Mouse (Mus musculus): ENCODE results near the gene Man2a2. TPM values are rescaled to one million over a fixed set of nuclear protein-coding genes. Genes with fewer than 3 reads are reported as not detected.
"Not testable (repeated sequence)": the region's sequence is repeated elsewhere in the genome, so short reads cannot be mapped to it uniquely, and the experiment has no call there.

Gene Man2a2
- polyA plus RNA-seq, 1 experiment from 2014 or later, result 25.2 TPM

GRCm38 (mm10) chr7:80330278-80330677 is 40.9 kb downstream of the Man2a2 start:
- ATAC-seq (ENCODE audit: insufficient number of reproducible peaks, low FRiP score, low TSS enrichment, low read depth), result no peak
- WGBS, result 89% methylated on average over 8 of the region's 8 CpGs
- Histone ChIP-seq H3K27ac (replicated peaks) (no peak overlapping the region), H3K9me3 (replicated peaks) (no peaks in the 10 kb centered on the region), H3K27me3 (no peaks in the 10 kb centered on the region), H3K36me3 (peaks cover 100% of the 10 kb centered on the region), H3K9ac (no peak overlapping the region), H3K4me1 (peaks cover 3% of the 10 kb centered on the region; the same call in 1 of the 2 replicates), H3K4me3 (replicated peaks) (no peak overlapping the region), H3K4me2 (replicated peaks) (no peak overlapping the region)

GRCm38 (mm10) chr7:80326076-80326475 is 45.1 kb downstream of the Man2a2 start:
- no peaks in the 10 kb centered on the region for H3K9me3 ChIP-seq (replicated peaks)
- H3K27ac ChIP-seq (replicated peaks), result no peak overlapping the region
- peaks cover 24% of the 10 kb centered on the region for H3K4me1 ChIP-seq
- WGBS, result 95% methylated on average over 19 of the region's 19 CpGs
- no peak overlapping the region for H3K4me2 ChIP-seq (replicated peaks)
- H3K36me3 ChIP-seq, result peaks cover 62% of the 10 kb centered on the region
- ATAC-seq (ENCODE audit: insufficient number of reproducible peaks, low FRiP score, low TSS enrichment, low read depth), result no peak
- no peaks in the 10 kb centered on the region for H3K27me3 ChIP-seq
- no peak overlapping the region for H3K4me3 ChIP-seq (replicated peaks)
- H3K9ac ChIP-seq, result no peak overlapping the region

DNA sequence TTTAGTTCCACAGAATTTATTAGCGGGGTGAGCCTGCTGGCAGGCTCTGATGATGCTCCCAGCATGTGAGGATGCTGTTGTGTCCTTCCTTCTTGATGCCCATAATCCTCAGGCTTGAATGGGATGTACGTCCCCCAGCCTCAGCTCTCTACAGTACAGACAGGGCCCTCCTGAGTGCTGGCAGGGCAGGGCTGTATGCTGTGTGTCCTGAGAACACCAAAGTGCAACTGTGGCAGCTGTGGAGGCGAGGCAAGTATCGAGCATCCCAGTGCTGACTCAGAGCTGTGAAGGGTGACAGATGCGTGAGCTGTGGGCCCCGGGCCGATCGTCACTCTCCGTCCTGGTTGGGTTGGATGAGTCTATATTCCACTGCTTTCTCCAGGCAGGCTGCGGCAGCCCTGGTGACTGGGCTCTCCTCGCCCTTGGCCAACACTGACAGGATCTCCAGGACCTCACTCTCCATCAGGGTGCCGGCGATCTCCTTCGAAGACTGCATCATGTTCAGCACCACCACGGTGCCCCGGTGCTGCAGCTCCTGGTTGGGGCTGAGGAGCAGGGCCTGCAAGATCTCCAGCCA is 45.8 kb downstream of the Man2a2 start:
- Histone ChIP-seq H3K4me2 (replicated peaks) (no peak overlapping the region), H3K4me1 (peaks cover 24% of the 10 kb centered on the region), H3K27ac (replicated peaks) (peak overlapping the region; percentile 24), H3K4me3 (replicated peaks) (no peak overlapping the region), H3K36me3 (peaks cover 56% of the 10 kb centered on the region), H3K27me3 (no peaks in the 10 kb centered on the region), H3K9ac (no peak overlapping the region), H3K9me3 (replicated peaks) (no peaks in the 10 kb centered on the region)
- 91% methylated on average over 16 of the region's 16 CpGs for WGBS
- no peak for ATAC-seq (ENCODE audit: insufficient number of reproducible peaks, low FRiP score, low TSS enrichment, low read depth)

DNA sequence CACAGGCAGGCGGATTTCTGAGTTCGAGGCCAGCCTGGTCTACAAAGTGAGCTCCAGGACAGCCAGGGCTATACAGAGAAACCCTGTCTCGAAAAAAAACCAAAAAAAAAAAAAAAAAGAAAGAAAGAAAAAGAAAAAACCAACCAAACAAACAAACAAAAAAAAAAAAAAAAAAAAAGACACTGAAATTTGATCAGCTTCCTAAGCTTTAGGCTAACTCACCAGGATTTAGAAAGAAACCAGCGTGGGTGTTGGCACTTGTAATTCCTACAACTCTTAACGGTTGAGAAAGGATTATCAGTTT is 46.4 kb downstream of the Man2a2 start:
- Histone ChIP-seq H3K27ac (replicated peaks) (peak overlapping the region; percentile 93), H3K4me1 (peaks cover 24% of the 10 kb centered on the region), H3K4me2 (replicated peaks) (peak overlapping the region; percentile 75), H3K36me3 (peaks cover 56% of the 10 kb centered on the region), H3K4me3 (replicated peaks) (peak overlapping the region; percentile 76; the same call in 1 of the 2 replicates)
- not testable (repeated sequence) for H3K27me3 ChIP-seq; ATAC-seq (ENCODE audit: insufficient number of reproducible peaks, low FRiP score, low TSS enrichment, low read depth); H3K9me3 ChIP-seq (replicated peaks); H3K9ac ChIP-seq
- WGBS, result 28% methylated on average over 5 of the region's 5 CpGs

DNA sequence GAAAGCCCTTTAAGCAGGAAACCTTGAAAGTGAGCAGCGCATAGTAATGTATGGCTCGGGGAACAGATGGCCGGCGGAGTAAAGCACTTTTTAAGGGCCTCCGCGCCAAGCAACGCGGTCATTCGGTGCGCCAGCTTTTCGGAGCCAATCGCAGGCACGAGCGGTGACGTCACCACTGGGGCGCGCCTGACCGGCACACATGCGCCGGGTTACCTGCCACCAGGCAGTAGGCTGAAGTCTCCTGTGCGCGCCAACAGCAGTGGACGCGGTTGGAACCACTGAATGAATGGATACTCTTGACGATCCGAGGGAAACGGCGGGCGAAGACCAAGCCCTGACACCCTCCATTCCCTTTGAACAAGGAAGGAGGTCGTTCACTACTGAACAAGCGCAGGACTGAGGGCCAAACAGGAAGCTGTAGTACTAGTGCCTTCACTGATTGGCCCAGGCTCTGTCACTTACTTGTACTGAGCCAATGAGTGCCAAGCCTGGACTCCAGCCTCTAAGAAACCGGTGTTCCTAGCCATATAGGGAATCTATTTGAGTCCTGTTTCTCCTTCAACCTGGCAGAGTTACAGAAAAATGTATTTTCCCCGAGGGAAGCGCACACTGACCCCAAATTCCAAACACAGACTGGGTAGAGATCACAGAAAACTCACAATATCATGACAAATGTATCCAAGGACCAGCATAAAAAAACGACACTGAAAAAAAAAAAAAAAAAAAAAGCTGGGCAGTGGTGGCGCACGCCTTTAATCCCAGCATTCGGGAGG is 46.9 kb downstream of the Man2a2 start, which contains the start of gene Rccd1:
Gene Rccd1, minus strand, starts transcription at position 412 of the 773 bp plus-strand sequence.
- Histone ChIP-seq H3K27me3 (no peaks in the 10 kb centered on the region), H3K4me2 (replicated peaks) (peak within 1 kb of the TSS; percentile 75), H3K9me3 (replicated peaks) (no peaks in the 10 kb centered on the region), H3K4me1 (peaks cover 24% of the 10 kb centered on the region), H3K27ac (replicated peaks) (peak within 1 kb of the TSS; percentile 93), H3K9ac (peak within 1 kb of the TSS; percentile 51), H3K36me3 (peaks cover 53% of the 10 kb centered on the region), H3K4me3 (replicated peaks) (peak within 1 kb of the TSS; percentile 76)
- WGBS, result 2% methylated on average over 38 of the region's 38 CpGs
- ATAC-seq (ENCODE audit: insufficient number of reproducible peaks, low FRiP score, low TSS enrichment, low read depth), result peak; percentile 99

DNA sequence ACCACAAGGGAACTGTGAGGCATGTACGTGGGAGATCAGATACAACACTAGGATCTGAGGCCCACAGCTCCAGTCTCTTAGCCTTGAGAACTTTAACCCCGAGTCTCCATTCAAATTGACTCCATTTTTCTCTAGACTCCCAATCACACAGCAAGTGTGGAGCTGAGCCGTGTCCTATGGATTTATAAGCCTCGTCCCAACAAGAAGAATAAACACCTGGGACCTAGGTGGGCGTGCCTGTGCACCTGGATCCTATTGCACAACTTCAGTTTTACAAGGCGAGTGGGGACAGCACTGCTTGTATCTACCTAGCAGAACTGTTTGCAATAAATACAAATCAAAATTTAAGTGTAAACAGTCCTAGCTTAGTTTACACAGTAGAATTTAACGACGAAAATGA is 47.8 kb downstream of the Man2a2 start:
- peak overlapping the region; percentile 51 for H3K9ac ChIP-seq
- H3K9me3 ChIP-seq (replicated peaks), result no peaks in the 10 kb centered on the region
- peak overlapping the region; percentile 75 for H3K4me2 ChIP-seq (replicated peaks)
- peaks cover 44% of the 10 kb centered on the region for H3K36me3 ChIP-seq
- H3K27ac ChIP-seq (replicated peaks), result peak overlapping the region; percentile 93; the same call in 1 of the 2 replicates
- peak overlapping the region; percentile 76 for H3K4me3 ChIP-seq (replicated peaks)
- peaks cover 24% of the 10 kb centered on the region for H3K4me1 ChIP-seq
- H3K27me3 ChIP-seq, result no peaks in the 10 kb centered on the region
- ATAC-seq (ENCODE audit: insufficient number of reproducible peaks, low FRiP score, low TSS enrichment, low read depth), result no peak
- WGBS, result 16% methylated on average over 8 of the region's 8 CpGs

DNA sequence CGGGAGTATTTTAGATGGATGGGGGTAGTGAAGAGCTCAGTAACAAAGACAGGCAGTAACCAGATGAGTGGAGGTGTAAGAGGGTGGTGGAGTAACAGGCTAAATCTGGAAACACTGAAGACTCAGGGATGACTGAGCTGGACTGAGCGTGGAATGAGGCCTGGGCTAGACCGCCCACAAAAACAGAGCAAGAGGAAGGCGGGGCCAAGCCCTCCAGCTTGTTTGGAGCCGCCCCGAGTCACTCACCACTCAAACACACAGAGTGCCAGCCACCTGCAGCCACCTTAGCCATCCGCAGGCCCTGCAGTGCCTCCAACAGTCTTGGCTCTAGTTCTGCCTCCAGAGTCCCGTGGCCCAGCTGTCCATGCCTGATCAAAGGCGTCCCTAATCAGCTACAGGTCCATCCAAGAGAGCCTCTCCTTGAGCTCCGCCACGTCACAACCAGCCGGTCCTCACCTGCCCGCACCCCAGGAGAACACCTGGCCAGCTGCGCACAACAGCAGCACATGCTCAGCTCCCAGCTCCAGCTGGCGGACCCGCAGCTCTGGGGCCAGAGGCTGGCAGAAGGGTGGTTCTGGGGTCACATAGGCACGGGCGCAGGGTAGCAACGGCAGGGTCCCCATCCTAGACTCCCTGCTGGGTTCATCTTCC is 51.2 kb downstream of the Man2a2 start:
- H3K36me3 ChIP-seq, result peaks cover 34% of the 10 kb centered on the region

DNA sequence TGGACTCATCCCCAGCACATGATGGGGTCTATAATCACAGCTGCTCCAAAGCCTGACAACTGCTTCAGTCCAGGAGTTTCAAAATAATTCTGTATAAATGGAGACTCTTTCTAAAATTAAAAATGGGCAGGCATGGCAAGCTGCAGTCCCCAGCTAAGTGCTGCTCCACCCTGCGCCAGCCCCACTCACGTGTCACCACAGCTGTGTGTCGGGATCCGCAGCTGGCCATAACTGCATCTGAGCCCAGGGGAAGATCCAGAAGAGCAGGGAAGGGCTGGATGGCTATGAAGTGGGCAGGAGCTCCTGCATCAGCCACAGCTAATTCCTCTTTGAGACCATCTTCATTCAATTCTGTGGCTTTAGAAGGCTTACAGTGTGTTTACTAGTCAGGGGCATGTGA is 52.5 kb downstream of the Man2a2 start:
- no peaks in the 10 kb centered on the region for H3K27me3 ChIP-seq
- no peak overlapping the region for H3K4me2 ChIP-seq (replicated peaks)
- no peak overlapping the region for H3K9ac ChIP-seq
- peaks cover 16% of the 10 kb centered on the region for H3K4me1 ChIP-seq
- ATAC-seq (ENCODE audit: insufficient number of reproducible peaks, low FRiP score, low TSS enrichment, low read depth), result no peak
- 71% methylated on average over 4 of the region's 4 CpGs for WGBS
- H3K27ac ChIP-seq (replicated peaks), result peak overlapping the region; percentile 44
- H3K4me3 ChIP-seq (replicated peaks), result no peak overlapping the region
- no peaks in the 10 kb centered on the region for H3K9me3 ChIP-seq (replicated peaks)
- peaks cover 45% of the 10 kb centered on the region for H3K36me3 ChIP-seq

More for the DNA sequence above, 51.2 kb downstream of the Man2a2 start:
- WGBS, result 74% methylated on average over 19 of the region's 19 CpGs
- Histone ChIP-seq H3K4me1 (peaks cover 17% of the 10 kb centered on the region), H3K9me3 (replicated peaks) (no peaks in the 10 kb centered on the region), H3K4me3 (replicated peaks) (no peak overlapping the region), H3K27me3 (no peaks in the 10 kb centered on the region), H3K4me2 (replicated peaks) (no peak overlapping the region), H3K27ac (replicated peaks) (no peak overlapping the region), H3K9ac (no peak overlapping the region)
- ATAC-seq (ENCODE audit: insufficient number of reproducible peaks, low FRiP score, low TSS enrichment, low read depth), result no peak

GRCm38 (mm10) chr7:80317439-80318115 is 53.6 kb downstream of the Man2a2 start:
- Histone ChIP-seq H3K4me2 (replicated peaks) (no peak overlapping the region), H3K9ac (no peak overlapping the region), H3K27ac (replicated peaks) (no peak overlapping the region), H3K9me3 (replicated peaks) (no peaks in the 10 kb centered on the region), H3K4me3 (replicated peaks) (no peak overlapping the region), H3K27me3 (no peaks in the 10 kb centered on the region), H3K36me3 (peaks cover 56% of the 10 kb centered on the region), H3K4me1 (peaks cover 5% of the 10 kb centered on the region; the same call in 1 of the 2 replicates)
- no peak for ATAC-seq (ENCODE audit: insufficient number of reproducible peaks, low FRiP score, low TSS enrichment, low read depth)
- 78% methylated on average over 1 of the region's 1 CpGs for WGBS

DNA sequence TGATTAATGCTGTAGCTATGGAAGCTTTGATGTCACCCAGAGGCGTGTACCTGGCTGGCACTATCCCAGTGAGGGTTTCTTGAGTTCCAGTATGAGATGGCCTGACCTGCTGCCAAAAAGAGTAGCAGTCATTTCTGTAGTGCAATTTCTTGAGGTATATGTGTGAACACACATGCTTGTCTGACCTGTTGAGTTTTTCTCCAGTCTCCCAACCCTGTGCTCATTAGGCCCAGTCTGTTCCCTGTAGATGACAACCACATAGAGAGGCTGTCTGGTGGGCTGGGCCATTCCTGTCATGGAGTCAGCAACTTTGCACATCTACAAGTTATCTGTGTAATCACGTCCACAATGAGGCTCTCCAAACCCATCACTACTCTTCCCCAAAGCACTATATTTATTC is 55.4 kb downstream of the Man2a2 start:
- H3K36me3 ChIP-seq, result peaks cover 72% of the 10 kb centered on the region
- H3K9me3 ChIP-seq (replicated peaks), result no peaks in the 10 kb centered on the region
- no peak overlapping the region for H3K4me2 ChIP-seq (replicated peaks)
- H3K9ac ChIP-seq, result no peak overlapping the region
- ATAC-seq (ENCODE audit: insufficient number of reproducible peaks, low FRiP score, low TSS enrichment, low read depth), result no peak
- no peaks in the 10 kb centered on the region for H3K27me3 ChIP-seq
- H3K27ac ChIP-seq (replicated peaks), result no peak overlapping the region
- no peak overlapping the region for H3K4me3 ChIP-seq (replicated peaks)
- no peaks in the 10 kb centered on the region for H3K4me1 ChIP-seq
- 75% methylated on average over 2 of the region's 2 CpGs for WGBS

- H3K4me2 ChIP-seq (replicated peaks), result no peak overlapping the region
- H3K4me1 ChIP-seq, result no peaks in the 10 kb centered on the region
- H3K9ac ChIP-seq, result no peak overlapping the region
- no peaks in the 10 kb centered on the region for H3K9me3 ChIP-seq (replicated peaks)
- peaks cover 88% of the 10 kb centered on the region for H3K36me3 ChIP-seq
- 77% methylated on average over 7 of the region's 7 CpGs for WGBS
- ATAC-seq (ENCODE audit: insufficient number of reproducible peaks, low FRiP score, low TSS enrichment, low read depth), result no peak
- no peaks in the 10 kb centered on the region for H3K27me3 ChIP-seq
- H3K4me3 ChIP-seq (replicated peaks), result no peak overlapping the region
- H3K27ac ChIP-seq (replicated peaks), result no peak overlapping the region
Measured at GRCm38 (mm10) chr7:80310771-80311170, 60.4 kb downstream of the Man2a2 start.
